Mouse (Mus musculus): ENCODE measurements at regions not wholly inside any gene's neighbourhood (a gene's known extent, or its start where the extent isn't known, plus 50 kb on each side); places are given as distances from the start of the nearest gene placed in this dataset.

- Histone ChIP-seq H3K4me1 (ENCODE audit: insufficient read depth, low read length) (no peaks in the 10 kb centered on the region), H3K9me3 (ENCODE audit: low read length) (no peaks in the 10 kb centered on the region), H3K27me3 (ENCODE audit: insufficient read depth, low read length) (no peaks in the 10 kb centered on the region), H3K4me2 (ENCODE audit: low read depth, low read length, poor library complexity, severe bottlenecking) (no peak overlapping the region), H3K9ac (replicated peaks; ENCODE audit: low read length, poor library complexity, severe bottlenecking) (no peak overlapping the region), H3K27ac (ENCODE audit: low read depth, low read length) (no peak overlapping the region), H3K36me3 (ENCODE audit: insufficient read depth, low read length) (no peaks in the 10 kb centered on the region), H3K4me3 (ENCODE audit: low read depth, low read length) (no peak overlapping the region)
- 89% methylated on average over 2 of the region's 2 CpGs for WGBS
- no peak for TF ChIP-seq CTCF (IDR thresholded peaks at IDR 0.05)
- no peak for ATAC-seq (ENCODE audit: low FRiP score)
- no peak for DNase-seq (ENCODE audit: low spot score)
Measured at GRCm38 (mm10) chr1:137618231-137618630, 557.3 kb downstream of the Ptprc start.

- Histone ChIP-seq H3K4me3 (ENCODE audit: low read depth, low read length) (no peak overlapping the region), H3K9me3 (ENCODE audit: low read length) (no peaks in the 10 kb centered on the region), H3K4me2 (ENCODE audit: low read depth, low read length, poor library complexity, severe bottlenecking) (no peak overlapping the region), H3K4me1 (ENCODE audit: insufficient read depth, low read length) (no peaks in the 10 kb centered on the region), H3K36me3 (ENCODE audit: insufficient read depth, low read length) (no peaks in the 10 kb centered on the region), H3K27ac (ENCODE audit: low read depth, low read length) (no peak overlapping the region), H3K27me3 (ENCODE audit: insufficient read depth, low read length) (no peaks in the 10 kb centered on the region), H3K9ac (replicated peaks; ENCODE audit: low read length, poor library complexity, severe bottlenecking) (no peak overlapping the region)
- TF ChIP-seq CTCF (IDR thresholded peaks at IDR 0.05), result no peak
- DNase-seq (ENCODE audit: low spot score) (peak; percentile 39), ATAC-seq (ENCODE audit: low FRiP score) (no peak)
- 48% methylated on average over 5 of the region's 5 CpGs for WGBS
Measured at GRCm38 (mm10) chr1:137617513-137617912, 558.0 kb downstream of the Ptprc start.

GRCm38 (mm10) chr1:137606716-137607115 is 568.8 kb downstream of the Ptprc start:
- ATAC-seq (ENCODE audit: low FRiP score) (no peak), DNase-seq (ENCODE audit: low spot score) (no peak)
- no peak for TF ChIP-seq CTCF (IDR thresholded peaks at IDR 0.05)
- Histone ChIP-seq H3K27me3 (ENCODE audit: insufficient read depth, low read length) (no peaks in the 10 kb centered on the region), H3K4me2 (ENCODE audit: low read depth, low read length, poor library complexity, severe bottlenecking) (no peak overlapping the region), H3K27ac (ENCODE audit: low read depth, low read length) (0 out of 2 replicates have a peak overlapping the region, but pooled peaks have one; percentile 38), H3K36me3 (ENCODE audit: insufficient read depth, low read length) (no peaks in the 10 kb centered on the region), H3K9me3 (ENCODE audit: low read length) (no peaks in the 10 kb centered on the region), H3K4me3 (ENCODE audit: low read depth, low read length) (no peak overlapping the region), H3K9ac (replicated peaks; ENCODE audit: low read length, poor library complexity, severe bottlenecking) (no peak overlapping the region), H3K4me1 (ENCODE audit: insufficient read depth, low read length) (peaks cover 4% of the 10 kb centered on the region; the same call in 1 of the 2 replicates)
- 63% methylated on average over 1 of the region's 1 CpGs for WGBS

GRCm38 (mm10) chr1:137605890-137606663 is 569.4 kb downstream of the Ptprc start:
- WGBS, result 27% methylated on average over 11 of the region's 11 CpGs
- H3K27ac ChIP-seq (ENCODE audit: low read depth, low read length), result peak overlapping the region; percentile 38; the same call in 1 of the 2 replicates

GRCm38 (mm10) chr1:137593732-137594131 is 581.8 kb downstream of the Ptprc start:
- Histone ChIP-seq H3K4me2 (ENCODE audit: low read depth, low read length, poor library complexity, severe bottlenecking) (no peak overlapping the region), H3K9me3 (ENCODE audit: low read length) (no peaks in the 10 kb centered on the region), H3K27me3 (ENCODE audit: insufficient read depth, low read length) (no peaks in the 10 kb centered on the region), H3K4me3 (ENCODE audit: low read depth, low read length) (no peak overlapping the region), H3K9ac (replicated peaks; ENCODE audit: low read length, poor library complexity, severe bottlenecking) (no peak overlapping the region), H3K4me1 (ENCODE audit: insufficient read depth, low read length) (no peaks in the 10 kb centered on the region), H3K27ac (ENCODE audit: low read depth, low read length) (no peak overlapping the region), H3K36me3 (ENCODE audit: insufficient read depth, low read length) (no peaks in the 10 kb centered on the region)
- DNase-seq (ENCODE audit: low spot score), result no peak
- WGBS, result 93% methylated on average over 7 of the region's 7 CpGs
- no peak for TF ChIP-seq CTCF (IDR thresholded peaks at IDR 0.05)
- ATAC-seq (ENCODE audit: low FRiP score), result no peak

More at GRCm38 (mm10) chr1:137605890-137606663, 569.4 kb downstream of the Ptprc start:
- Histone ChIP-seq H3K27me3 (ENCODE audit: insufficient read depth, low read length) (no peaks in the 10 kb centered on the region), H3K4me2 (ENCODE audit: low read depth, low read length, poor library complexity, severe bottlenecking) (peak overlapping the region; percentile 36), H3K9ac (replicated peaks; ENCODE audit: low read length, poor library complexity, severe bottlenecking) (no peak overlapping the region), H3K36me3 (ENCODE audit: insufficient read depth, low read length) (no peaks in the 10 kb centered on the region), H3K4me3 (ENCODE audit: low read depth, low read length) (no peak overlapping the region), H3K9me3 (ENCODE audit: low read length) (no peaks in the 10 kb centered on the region), H3K4me1 (ENCODE audit: insufficient read depth, low read length) (peaks cover 4% of the 10 kb centered on the region; the same call in 1 of the 2 replicates)
- DNase-seq (ENCODE audit: low spot score) (peak; percentile 41), ATAC-seq (ENCODE audit: low FRiP score) (no peak)
- no peak for TF ChIP-seq CTCF (IDR thresholded peaks at IDR 0.05)

GRCm38 (mm10) chr1:137591891-137592290 is 583.6 kb downstream of the Ptprc start:
- no peak for TF ChIP-seq CTCF (IDR thresholded peaks at IDR 0.05)
- H3K4me3 ChIP-seq (ENCODE audit: low read depth, low read length), result no peak overlapping the region
- no peaks in the 10 kb centered on the region for H3K27me3 ChIP-seq (ENCODE audit: insufficient read depth, low read length)
- no peak overlapping the region for H3K9ac ChIP-seq (replicated peaks; ENCODE audit: low read length, poor library complexity, severe bottlenecking)
- no peaks in the 10 kb centered on the region for H3K9me3 ChIP-seq (ENCODE audit: low read length)
- no peak overlapping the region for H3K27ac ChIP-seq (ENCODE audit: low read depth, low read length)
- no peak for ATAC-seq (ENCODE audit: low FRiP score)
- no peak overlapping the region for H3K4me2 ChIP-seq (ENCODE audit: low read depth, low read length, poor library complexity, severe bottlenecking)
- WGBS, result 66% methylated on average over 2 of the region's 2 CpGs
- DNase-seq (ENCODE audit: low spot score), result no peak
- H3K4me1 ChIP-seq (ENCODE audit: insufficient read depth, low read length), result no peaks in the 10 kb centered on the region
- H3K36me3 ChIP-seq (ENCODE audit: insufficient read depth, low read length), result no peaks in the 10 kb centered on the region
